Mouse (Mus musculus): ENCODE results near the gene Mbnl1. TPM values are rescaled to one million over a fixed set of nuclear protein-coding genes. Genes with fewer than 3 reads are reported as not detected.

Mbnl1 gene
- polyA plus RNA-seq, 1 experiment from 2014 or later, result 76.3 TPM

DNA sequence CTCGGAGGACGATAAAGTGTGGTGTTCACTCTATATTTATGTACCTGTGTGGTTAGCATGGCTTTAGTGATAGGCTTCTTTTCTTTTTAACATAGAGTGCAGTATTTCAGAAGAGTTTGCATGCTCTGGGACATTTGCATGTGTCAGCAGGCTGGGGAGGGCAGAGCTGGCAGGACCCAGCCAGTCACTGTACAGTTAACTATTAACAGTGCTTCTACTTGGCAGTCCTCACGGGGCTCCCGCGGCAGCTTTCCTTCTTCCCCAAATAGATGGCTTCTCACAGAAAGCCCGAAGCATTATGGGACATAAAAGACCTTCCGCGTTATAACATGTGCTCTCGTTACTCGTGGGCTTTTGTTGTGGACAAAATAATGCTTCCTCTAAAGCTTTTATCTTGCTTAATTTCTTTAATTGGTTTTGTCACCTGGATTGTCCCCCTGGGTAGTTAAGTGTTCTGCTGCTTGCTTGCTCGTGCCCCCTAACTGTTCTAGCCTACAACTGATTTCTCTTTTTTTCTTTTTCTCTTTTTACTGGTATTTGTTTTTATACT is 142.5 kb downstream of the Mbnl1 start:
- Histone ChIP-seq H3K27me3 (ENCODE audit: control insufficient read depth, insufficient read depth, low read length) (no peaks in the 10 kb centered on the region), H3K9ac (replicated peaks; ENCODE audit: low read depth, low read length) (no peak overlapping the region), H3K36me3 (ENCODE audit: control insufficient read depth, insufficient read depth, low read length) (no peaks in the 10 kb centered on the region), H3K9me3 (ENCODE audit: control insufficient read depth, low read length) (no peaks in the 10 kb centered on the region), H3K4me2 (ENCODE audit: low read depth, low read length) (no peak overlapping the region; the same call in 1 of the 2 replicates), H3K4me3 (ENCODE audit: low read depth, low read length) (no peak overlapping the region), H3K4me1 (ENCODE audit: control insufficient read depth, insufficient read depth, low read length) (0 out of 2 replicates have a peak, but pooled peaks cover 4% of the 10 kb centered on the region), H3K27ac (ENCODE audit: low read depth, low read length) (no peak overlapping the region)
- WGBS, result 55% methylated on average over 11 of the region's 11 CpGs
- peak; percentile 46; the same call in 1 of the 2 replicates for ATAC-seq (ENCODE audit: low read depth)

DNA sequence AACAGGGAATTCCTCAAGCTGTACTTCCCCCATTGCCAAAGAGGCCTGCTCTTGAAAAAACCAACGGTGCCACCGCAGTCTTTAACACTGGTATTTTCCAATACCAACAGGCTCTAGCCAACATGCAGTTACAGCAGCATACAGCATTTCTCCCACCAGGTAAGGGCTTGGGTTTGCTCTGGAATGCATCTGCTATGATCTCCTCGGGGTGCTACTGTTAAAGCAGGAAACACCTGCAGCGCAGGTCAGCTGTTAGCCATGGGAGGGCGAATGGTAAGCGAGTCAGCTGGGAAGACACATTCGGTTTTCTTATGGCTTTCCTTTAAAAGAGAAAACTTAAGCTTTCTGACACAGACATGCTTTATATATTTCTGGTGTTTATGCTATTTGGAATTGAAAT is 143.0 kb downstream of the Mbnl1 start:
- no peak overlapping the region for H3K27ac ChIP-seq (ENCODE audit: low read depth, low read length)
- 60% methylated on average over 7 of the region's 7 CpGs for WGBS
- 0 out of 2 replicates have a peak, but pooled peaks cover 4% of the 10 kb centered on the region for H3K4me1 ChIP-seq (ENCODE audit: control insufficient read depth, insufficient read depth, low read length)
- no peaks in the 10 kb centered on the region for H3K36me3 ChIP-seq (ENCODE audit: control insufficient read depth, insufficient read depth, low read length)
- H3K4me3 ChIP-seq (ENCODE audit: low read depth, low read length), result no peak overlapping the region
- H3K27me3 ChIP-seq (ENCODE audit: control insufficient read depth, insufficient read depth, low read length), result no peaks in the 10 kb centered on the region
- no peak overlapping the region for H3K4me2 ChIP-seq (ENCODE audit: low read depth, low read length)
- no peaks in the 10 kb centered on the region for H3K9me3 ChIP-seq (ENCODE audit: control insufficient read depth, low read length)
- ATAC-seq (ENCODE audit: low read depth), result no peak; the same call in 1 of the 2 replicates
- no peak overlapping the region for H3K9ac ChIP-seq (replicated peaks; ENCODE audit: low read depth, low read length)

DNA sequence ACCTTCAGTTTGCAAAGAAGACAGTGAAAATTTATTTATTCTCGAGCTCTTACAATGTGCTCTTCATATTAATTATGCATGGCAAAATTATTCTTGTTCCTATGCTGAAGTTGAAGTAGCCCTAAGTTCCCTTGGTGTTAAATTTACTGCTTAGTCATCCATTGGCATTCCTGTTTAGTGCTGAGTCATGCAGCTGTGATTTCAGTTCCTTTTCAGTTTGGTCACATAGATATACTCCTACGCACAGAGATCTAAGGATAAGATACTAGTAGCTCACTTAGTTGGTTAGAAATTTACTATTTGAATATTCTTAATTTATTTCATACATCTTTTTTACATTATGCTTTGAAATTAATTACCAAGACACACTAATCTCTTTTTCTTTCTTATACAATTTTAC is 143.5 kb downstream of the Mbnl1 start:
- H3K36me3 ChIP-seq (ENCODE audit: control insufficient read depth, insufficient read depth, low read length), result no peaks in the 10 kb centered on the region
- no peaks in the 10 kb centered on the region for H3K27me3 ChIP-seq (ENCODE audit: control insufficient read depth, insufficient read depth, low read length)
- no peak overlapping the region for H3K9ac ChIP-seq (replicated peaks; ENCODE audit: low read depth, low read length)
- no peak overlapping the region for H3K4me2 ChIP-seq (ENCODE audit: low read depth, low read length)
- no peak for ATAC-seq (ENCODE audit: low read depth)
- H3K4me3 ChIP-seq (ENCODE audit: low read depth, low read length), result no peak overlapping the region
- no peak overlapping the region for H3K27ac ChIP-seq (ENCODE audit: low read depth, low read length)
- no peaks in the 10 kb centered on the region for H3K9me3 ChIP-seq (ENCODE audit: control insufficient read depth, low read length)
- 85% methylated on average over 2 of the region's 2 CpGs for WGBS
- 0 out of 2 replicates have a peak, but pooled peaks cover 4% of the 10 kb centered on the region for H3K4me1 ChIP-seq (ENCODE audit: control insufficient read depth, insufficient read depth, low read length)

DNA sequence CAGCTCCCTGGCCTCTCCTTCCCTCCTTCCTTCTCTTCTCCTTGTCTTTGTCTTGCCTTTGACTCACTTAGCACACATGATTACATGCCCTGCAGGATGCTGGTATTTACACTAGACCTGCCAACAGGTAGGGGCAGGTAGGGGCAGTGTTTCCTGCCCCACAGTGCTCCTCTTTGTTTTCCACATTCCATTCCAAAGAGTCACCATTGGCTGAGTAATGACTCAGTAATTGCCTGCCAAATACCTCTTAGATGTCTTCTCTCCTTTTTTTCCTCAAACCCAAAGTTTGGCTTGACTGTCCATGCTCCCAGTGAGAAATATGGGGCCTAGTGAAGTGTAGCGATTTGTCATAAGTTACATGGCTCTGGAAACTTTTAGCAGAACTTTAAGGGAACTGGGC is 145.0 kb downstream of the Mbnl1 start:
- no peak overlapping the region for H3K9ac ChIP-seq (replicated peaks; ENCODE audit: low read depth, low read length)
- no peak overlapping the region for H3K27ac ChIP-seq (ENCODE audit: low read depth, low read length)
- 92% methylated on average over 1 of the region's 1 CpGs for WGBS
- no peak overlapping the region for H3K4me2 ChIP-seq (ENCODE audit: low read depth, low read length)
- no peak for ATAC-seq (ENCODE audit: low read depth)
- no peaks in the 10 kb centered on the region for H3K27me3 ChIP-seq (ENCODE audit: control insufficient read depth, insufficient read depth, low read length)
- H3K9me3 ChIP-seq (ENCODE audit: control insufficient read depth, low read length), result no peaks in the 10 kb centered on the region
- H3K4me1 ChIP-seq (ENCODE audit: control insufficient read depth, insufficient read depth, low read length), result 0 out of 2 replicates have a peak, but pooled peaks cover 4% of the 10 kb centered on the region
- H3K4me3 ChIP-seq (ENCODE audit: low read depth, low read length), result no peak overlapping the region
- H3K36me3 ChIP-seq (ENCODE audit: control insufficient read depth, insufficient read depth, low read length), result no peaks in the 10 kb centered on the region

DNA sequence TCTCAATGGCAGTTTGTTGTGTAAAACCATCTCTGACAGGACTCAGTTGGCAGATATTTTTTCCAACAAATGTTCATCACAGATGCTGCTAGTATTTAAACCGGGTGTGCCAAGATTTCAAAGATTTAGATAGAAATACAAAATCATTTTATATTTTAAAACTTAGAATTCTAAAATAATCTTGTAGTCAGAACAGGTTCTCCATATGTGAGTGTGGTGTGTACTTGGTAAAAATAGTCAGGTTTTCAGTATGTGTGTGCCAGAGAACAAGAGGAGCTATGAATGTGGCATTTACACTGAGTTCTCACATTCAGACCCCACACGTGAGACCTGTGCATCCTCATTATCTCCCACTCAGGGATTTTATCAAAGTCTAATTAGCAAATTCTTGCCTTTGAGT is 147.6 kb downstream of the Mbnl1 start:
- Histone ChIP-seq H3K4me2 (ENCODE audit: low read depth, low read length) (no peak overlapping the region), H3K9me3 (ENCODE audit: control insufficient read depth, low read length) (no peaks in the 10 kb centered on the region), H3K4me3 (ENCODE audit: low read depth, low read length) (no peak overlapping the region), H3K27me3 (ENCODE audit: control insufficient read depth, insufficient read depth, low read length) (no peaks in the 10 kb centered on the region), H3K36me3 (ENCODE audit: control insufficient read depth, insufficient read depth, low read length) (no peaks in the 10 kb centered on the region), H3K9ac (replicated peaks; ENCODE audit: low read depth, low read length) (no peak overlapping the region), H3K4me1 (ENCODE audit: control insufficient read depth, insufficient read depth, low read length) (no peaks in the 10 kb centered on the region), H3K27ac (ENCODE audit: low read depth, low read length) (no peak overlapping the region)
- 83% methylated on average over 2 of the region's 2 CpGs for WGBS
- no peak for ATAC-seq (ENCODE audit: low read depth)

DNA sequence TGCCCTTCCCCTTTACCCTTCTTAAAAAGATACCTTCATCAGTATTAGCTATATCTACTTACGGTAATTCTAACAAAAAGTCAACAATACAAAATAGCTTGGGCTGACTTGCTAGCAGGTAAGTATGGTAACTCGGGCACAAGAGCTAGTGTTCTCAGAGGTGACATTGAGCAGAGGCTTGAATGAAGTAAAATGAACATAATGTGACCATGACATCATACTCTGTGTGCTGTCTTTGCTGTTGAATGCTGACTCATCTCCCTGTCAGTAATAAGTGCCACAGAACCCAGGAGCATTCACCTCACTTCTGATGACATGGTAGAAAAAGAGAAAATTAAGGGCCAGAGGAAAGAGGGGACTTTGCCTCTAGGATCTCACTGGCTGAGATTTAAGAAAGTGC is 158.6 kb downstream of the Mbnl1 start:
- no peak overlapping the region for H3K9ac ChIP-seq (replicated peaks; ENCODE audit: low read depth, low read length)
- H3K4me1 ChIP-seq (ENCODE audit: control insufficient read depth, insufficient read depth, low read length), result no peaks in the 10 kb centered on the region
- H3K27me3 ChIP-seq (ENCODE audit: control insufficient read depth, insufficient read depth, low read length), result no peaks in the 10 kb centered on the region
- no peak overlapping the region for H3K4me2 ChIP-seq (ENCODE audit: low read depth, low read length)
- no peak overlapping the region for H3K27ac ChIP-seq (ENCODE audit: low read depth, low read length)
- ATAC-seq (ENCODE audit: low read depth), result no peak
- no peaks in the 10 kb centered on the region for H3K36me3 ChIP-seq (ENCODE audit: control insufficient read depth, insufficient read depth, low read length)
- 93% methylated on average over 2 of the region's 2 CpGs for WGBS
- no peaks in the 10 kb centered on the region for H3K9me3 ChIP-seq (ENCODE audit: control insufficient read depth, low read length)
- no peak overlapping the region for H3K4me3 ChIP-seq (ENCODE audit: low read depth, low read length)

DNA sequence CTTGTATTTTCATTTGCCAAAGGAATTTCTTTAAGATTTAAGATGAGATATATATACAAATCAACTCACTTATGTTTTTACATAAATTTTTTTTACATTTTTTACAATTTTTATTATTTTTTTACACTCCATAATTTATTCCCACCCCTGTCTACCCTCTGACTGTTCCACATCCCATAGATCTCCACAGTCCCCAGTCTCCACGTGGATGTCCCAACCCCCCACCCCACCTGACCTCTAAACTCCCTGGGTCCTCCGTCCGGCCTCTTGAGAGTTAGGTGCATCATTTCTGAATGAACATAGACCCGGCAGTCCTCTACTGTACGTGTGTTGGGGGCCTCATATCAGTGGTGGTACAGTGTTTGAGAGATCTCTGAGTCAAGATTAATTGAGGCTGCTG is 159.1 kb downstream of the Mbnl1 start:
- Histone ChIP-seq H3K4me2 (ENCODE audit: low read depth, low read length) (no peak overlapping the region), H3K4me3 (ENCODE audit: low read depth, low read length) (no peak overlapping the region), H3K9me3 (ENCODE audit: control insufficient read depth, low read length) (no peaks in the 10 kb centered on the region), H3K27me3 (ENCODE audit: control insufficient read depth, insufficient read depth, low read length) (no peaks in the 10 kb centered on the region), H3K9ac (replicated peaks; ENCODE audit: low read depth, low read length) (no peak overlapping the region), H3K27ac (ENCODE audit: low read depth, low read length) (no peak overlapping the region), H3K36me3 (ENCODE audit: control insufficient read depth, insufficient read depth, low read length) (no peaks in the 10 kb centered on the region), H3K4me1 (ENCODE audit: control insufficient read depth, insufficient read depth, low read length) (no peaks in the 10 kb centered on the region)
- ATAC-seq (ENCODE audit: low read depth), result peak; percentile 44; the same call in 1 of the 2 replicates
- whole genome bisulfite sequencing, result 92% methylated on average over 5 of the region's 5 CpGs

DNA sequence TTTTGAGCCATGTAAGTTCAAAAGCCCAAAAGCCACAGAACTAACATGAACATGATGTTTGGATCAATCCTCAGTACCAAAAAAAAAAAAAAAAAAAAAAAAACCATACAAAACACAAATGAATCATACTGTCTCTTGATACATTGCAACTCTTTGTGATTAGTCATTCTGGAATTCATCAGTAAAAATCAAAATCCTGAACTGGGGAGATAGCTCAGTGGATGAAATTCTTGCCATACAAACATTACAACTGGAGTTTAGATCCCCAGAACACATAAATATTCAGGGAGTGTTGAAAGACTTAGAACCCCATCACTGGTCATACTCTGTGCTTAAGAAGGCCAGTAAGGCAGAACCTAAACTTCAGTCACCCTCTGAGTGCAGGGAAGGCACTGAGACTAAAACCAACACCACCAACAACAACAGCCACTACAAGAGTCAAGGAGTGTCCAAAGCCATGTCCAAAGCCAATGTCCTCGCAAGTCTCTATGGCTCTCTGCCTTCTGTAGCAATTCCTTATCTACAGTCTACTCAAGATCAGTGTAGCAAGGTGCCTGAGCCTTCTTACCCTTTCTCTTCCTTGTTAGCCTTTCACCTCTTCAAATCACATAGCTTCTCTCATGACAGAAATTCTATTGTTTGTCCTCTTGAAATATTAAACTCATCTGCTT is 160.3 kb downstream of the Mbnl1 start:
- H3K27ac ChIP-seq (ENCODE audit: low read depth, low read length), result no peak overlapping the region
- no peaks in the 10 kb centered on the region for H3K9me3 ChIP-seq (ENCODE audit: control insufficient read depth, low read length)
- no peaks in the 10 kb centered on the region for H3K36me3 ChIP-seq (ENCODE audit: control insufficient read depth, insufficient read depth, low read length)
- no peak overlapping the region for H3K4me3 ChIP-seq (ENCODE audit: low read depth, low read length)
- ATAC-seq (ENCODE audit: low read depth), result no peak
- no peaks in the 10 kb centered on the region for H3K27me3 ChIP-seq (ENCODE audit: control insufficient read depth, insufficient read depth, low read length)
- WGBS, result 94% methylated on average over 1 of the region's 1 CpGs
- H3K4me2 ChIP-seq (ENCODE audit: low read depth, low read length), result no peak overlapping the region
- no peaks in the 10 kb centered on the region for H3K4me1 ChIP-seq (ENCODE audit: control insufficient read depth, insufficient read depth, low read length)
- H3K9ac ChIP-seq (replicated peaks; ENCODE audit: low read depth, low read length), result no peak overlapping the region

DNA sequence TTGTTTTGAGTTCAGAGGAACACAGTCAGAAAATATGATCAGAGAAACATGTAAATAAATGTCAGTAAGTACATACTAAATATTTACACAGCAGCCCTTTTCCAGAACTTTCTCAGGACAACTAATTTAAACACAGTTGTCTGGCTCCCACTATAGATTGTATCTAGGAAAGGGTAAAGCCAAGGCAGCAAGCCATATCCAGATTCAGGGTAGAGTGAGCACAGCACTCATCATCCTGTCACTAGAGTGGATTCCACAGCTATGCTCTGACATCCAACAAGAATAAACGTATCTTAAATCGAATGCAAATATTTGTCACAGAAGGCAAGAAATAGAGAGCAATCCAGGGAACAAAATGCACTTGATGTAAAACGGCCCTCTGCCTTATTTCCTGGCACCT is 165.9 kb downstream of the Mbnl1 start:
- 82% methylated on average over 3 of the region's 3 CpGs for WGBS
- Histone ChIP-seq H3K4me1 (ENCODE audit: control insufficient read depth, insufficient read depth, low read length) (no peaks in the 10 kb centered on the region), H3K4me2 (ENCODE audit: low read depth, low read length) (no peak overlapping the region), H3K9ac (replicated peaks; ENCODE audit: low read depth, low read length) (no peak overlapping the region), H3K4me3 (ENCODE audit: low read depth, low read length) (no peak overlapping the region), H3K27ac (ENCODE audit: low read depth, low read length) (no peak overlapping the region), H3K36me3 (ENCODE audit: control insufficient read depth, insufficient read depth, low read length) (no peaks in the 10 kb centered on the region), H3K27me3 (ENCODE audit: control insufficient read depth, insufficient read depth, low read length) (no peaks in the 10 kb centered on the region), H3K9me3 (ENCODE audit: control insufficient read depth, low read length) (no peaks in the 10 kb centered on the region)
- ATAC-seq (ENCODE audit: low read depth), result no peak
